Mouse (Mus musculus) kidney, postnatal 0 days (tissue): ENCODE data around the gene Rnf144a. TPM values are rescaled to one million over a fixed set of nuclear protein-coding genes. Genes with fewer than 3 reads are reported as not detected.

Experiments used
- ATAC-seq: fragments of 200-750 bp; cut with Nextera tagmentation; replicated peaks from 2 replicates; pipeline ENCODE4 v1.8.0; 2017; ENCODE audit warnings: low read depth, moderate number of reproducible peaks, moderate TSS enrichment, moderate library complexity; ENCODE audit not compliant: low FRiP score
- DNase-seq: peaks from one replicate; pipeline ENCODE4 v3.0.0-alpha.2; 2016; ENCODE audit warnings: low spot score
- H3K27ac ChIP-seq: fragments of 300-500 bp; sonication (generic); 2 replicates; pipeline ENCODE4 v1.5.1; 2014; ENCODE audit warnings: mild to moderate bottlenecking
- H3K27me3 ChIP-seq: fragments of 300-500 bp; sonication (generic); 2 replicates; pipeline ENCODE4 v1.6.1; 2014; ENCODE audit warnings: low read length, mixed read lengths; ENCODE audit not compliant: insufficient read depth
- H3K36me3 ChIP-seq: fragments of 300-500 bp; sonication (generic); 2 replicates; pipeline ENCODE4 v1.6.1; 2014; ENCODE audit warnings: low read length, mixed read lengths; ENCODE audit not compliant: insufficient read depth
- H3K4me1 ChIP-seq: fragments of 300-500 bp; sonication (generic); replicated peaks from 2 replicates; pipeline ENCODE4 v1.6.1; 2014; ENCODE audit warnings: antibody characterized with exemption, low read length, mixed read lengths; ENCODE audit not compliant: insufficient read depth
- H3K4me2 ChIP-seq: fragments of 300-500 bp; sonication (generic); 2 replicates; pipeline ENCODE4 v1.6.1; 2014; ENCODE audit warnings: mild to moderate bottlenecking, low read length, moderate library complexity, mixed read lengths
- H3K4me3 ChIP-seq: fragments of 300-500 bp; sonication (generic); replicated peaks from 2 replicates; pipeline ENCODE4 v1.5.1; 2014; ENCODE audit warnings: low read depth, low read length
- H3K9ac ChIP-seq: fragments of 300-500 bp; sonication (generic); 2 replicates; pipeline ENCODE4 v1.6.1; 2014; ENCODE audit warnings: low read depth, low read length
- H3K9me3 ChIP-seq: fragments of 300-500 bp; sonication (generic); replicated peaks from 2 replicates; pipeline ENCODE4 v1.6.1; 2016; ENCODE audit warnings: low read length, inconsistent platforms, mixed read lengths
- CTCF ChIP-seq: IDR thresholded peaks from 2 replicates; pipeline ENCODE4 v1.5.1; 2016; ENCODE audit warnings: antibody characterized with exemption, low read depth, mild to moderate bottlenecking, moderate library complexity
- WGBS: fragments of 180-500 bp; shearing (Covaris S2); extraction: QIAGEN DNeasy Blood & Tissue Kit; methylation state at CpG from one replicate; pipeline ENCODE4 v1.1.7; 2014; 5-methylcytosine and 5-hydroxymethylcytosine counted together
- polyA plus RNA-seq: library from polyadenylated mRNA; unstranded; fragments of >200 nt; fragmentation: Nextera tagmentation; extraction: Ambion mirVana; gene quantifications from 2 replicates; pipeline ENCODE4 v1.2.1, GENCODE M21; 2015

Rnf144a gene
- polyA plus RNA-seq, 1 experiment from 2014 or later = 19.2 TPM

DNA sequence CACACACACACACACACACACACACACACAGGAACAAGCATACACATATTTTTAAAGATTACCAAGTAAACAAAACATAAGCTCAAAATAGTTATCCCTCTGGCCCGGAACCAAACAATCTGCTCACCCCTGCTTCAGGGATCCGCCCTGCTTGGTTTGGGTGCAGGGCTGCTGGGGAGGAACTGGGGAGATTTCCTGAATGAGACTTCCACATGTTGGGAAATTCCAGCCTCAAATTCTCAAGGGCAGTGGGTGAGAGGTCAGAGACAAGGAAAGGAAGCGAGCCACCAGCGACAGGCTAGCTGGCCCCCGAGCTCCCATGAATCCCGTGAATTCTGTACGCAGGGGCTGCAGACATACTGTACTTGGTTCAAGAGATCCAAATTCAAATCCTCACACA is 58.9 kb downstream of the Rnf144a start:
- Histone ChIP-seq H3K4me1 (peaks cover 4% of the 10 kb centered on the region; the same call in 1 of the 2 replicates), H3K4me3 (no peak overlapping the region), H3K9me3 (no peaks in the 10 kb centered on the region), H3K4me2 (no peak overlapping the region), H3K9ac (no peak overlapping the region), H3K27ac (0 out of 2 replicates have a peak overlapping the region, but pooled peaks have one; percentile 54), H3K27me3 (no peaks in the 10 kb centered on the region), H3K36me3 (no peaks in the 10 kb centered on the region)
- 54% methylated on average over 7 of the region's 7 CpGs for WGBS
- DNase-seq (peak; percentile 70), ATAC-seq (no peak)
- TF ChIP-seq CTCF = no peak

- no peak overlapping the region for H3K4me2 ChIP-seq
- no peak overlapping the region for H3K27ac ChIP-seq
- DNase-seq (no peak), ATAC-seq (no peak)
- no peak for TF ChIP-seq CTCF
- no peak overlapping the region for H3K9ac ChIP-seq
- H3K4me1 ChIP-seq = 0 out of 2 replicates have a peak, but pooled peaks cover 3% of the 10 kb centered on the region
- no peaks in the 10 kb centered on the region for H3K36me3 ChIP-seq
- H3K4me3 ChIP-seq = no peak overlapping the region
- no peaks in the 10 kb centered on the region for H3K27me3 ChIP-seq
- WGBS = 79% methylated on average over 3 of the region's 3 CpGs
- H3K9me3 ChIP-seq = no peaks in the 10 kb centered on the region
Observed at GRCm38 (mm10) chr12:26351321-26351720, 63.7 kb downstream of the Rnf144a start.

DNA sequence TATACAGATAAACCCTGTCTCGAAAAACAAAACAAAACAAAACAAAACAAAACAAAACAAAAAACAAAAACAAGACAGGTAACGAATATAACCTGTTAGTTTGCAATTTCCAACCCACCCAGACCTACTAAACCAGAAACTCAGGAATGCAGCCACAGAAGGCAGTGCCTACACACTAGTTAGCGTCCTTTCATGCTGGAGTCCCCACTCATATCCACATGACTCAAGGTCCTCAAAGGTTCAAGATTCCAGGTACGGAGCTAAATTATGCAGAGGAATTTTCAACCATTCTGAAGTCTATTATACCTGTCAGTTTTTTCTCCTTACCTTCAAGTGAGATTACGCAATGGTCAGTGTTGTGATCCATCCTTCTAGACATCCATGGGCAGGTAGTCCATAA is 70.6 kb downstream of the Rnf144a start:
- no peak for TF ChIP-seq CTCF
- no peak overlapping the region for H3K27ac ChIP-seq
- H3K4me2 ChIP-seq = no peak overlapping the region
- no peak for ATAC-seq
- DNase-seq = no peak
- H3K9ac ChIP-seq = no peak overlapping the region
- no peaks in the 10 kb centered on the region for H3K36me3 ChIP-seq
- H3K27me3 ChIP-seq = no peaks in the 10 kb centered on the region
- no peaks in the 10 kb centered on the region for H3K4me1 ChIP-seq
- H3K9me3 ChIP-seq = no peaks in the 10 kb centered on the region
- no peak overlapping the region for H3K4me3 ChIP-seq
- 93% methylated on average over 5 of the region's 5 CpGs for WGBS

DNA sequence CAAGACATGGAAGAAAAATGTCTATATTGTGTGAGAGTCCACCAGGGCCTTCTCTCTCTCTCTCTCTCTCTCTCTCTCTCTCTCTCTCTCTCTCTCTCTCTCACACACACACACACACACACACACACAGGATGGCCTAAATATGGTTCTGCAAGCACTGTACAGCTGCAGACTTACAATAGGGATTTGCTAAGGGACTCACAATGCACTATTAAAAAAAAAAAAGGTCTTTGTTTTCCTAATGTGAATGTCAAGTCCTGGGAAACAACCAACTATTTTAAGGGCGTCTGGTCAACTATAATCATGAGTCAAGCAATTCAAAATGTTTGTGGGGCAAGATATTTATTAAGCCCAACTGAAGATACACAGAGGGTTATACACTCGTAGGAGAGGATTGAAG is 71.9 kb downstream of the Rnf144a start:
- H3K27ac ChIP-seq = 0 out of 2 replicates have a peak overlapping the region, but pooled peaks have one; percentile 61
- no peak for TF ChIP-seq CTCF
- DNase-seq (no peak), ATAC-seq (no peak)
- H3K27me3 ChIP-seq = no peaks in the 10 kb centered on the region
- WGBS = 66% methylated on average over 2 of the region's 2 CpGs
- no peaks in the 10 kb centered on the region for H3K36me3 ChIP-seq
- no peaks in the 10 kb centered on the region for H3K4me1 ChIP-seq
- H3K4me2 ChIP-seq = no peak overlapping the region
- no peak overlapping the region for H3K4me3 ChIP-seq
- H3K9me3 ChIP-seq = no peaks in the 10 kb centered on the region
- no peak overlapping the region for H3K9ac ChIP-seq

DNA sequence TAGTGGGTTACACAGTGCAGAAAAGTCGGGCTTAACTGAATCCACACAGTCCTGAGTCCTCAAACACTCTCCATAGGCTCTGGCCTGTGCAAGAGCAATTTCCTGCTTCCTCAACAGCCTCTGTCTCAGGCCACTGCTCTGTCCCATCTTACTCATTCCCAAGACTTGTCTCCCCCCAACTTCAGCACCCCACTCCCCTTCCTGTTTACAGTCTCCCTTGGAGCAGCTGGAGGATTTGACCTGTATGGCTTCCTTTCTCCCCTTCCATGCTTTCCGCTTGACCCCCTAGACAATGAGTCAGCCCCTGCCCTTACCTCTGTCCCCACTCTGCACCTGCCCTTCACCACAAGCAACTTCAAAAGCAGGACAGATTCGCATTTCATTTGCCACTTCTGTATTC is 72.4 kb downstream of the Rnf144a start:
- 68% methylated on average over 3 of the region's 3 CpGs for WGBS
- no peak for TF ChIP-seq CTCF
- Histone ChIP-seq H3K36me3 (0 out of 2 replicates have a peak, but pooled peaks cover 2% of the 10 kb centered on the region), H3K4me2 (no peak overlapping the region), H3K27ac (0 out of 2 replicates have a peak overlapping the region, but pooled peaks have one; percentile 8), H3K4me3 (no peak overlapping the region), H3K9me3 (no peaks in the 10 kb centered on the region), H3K4me1 (no peaks in the 10 kb centered on the region), H3K9ac (no peak overlapping the region), H3K27me3 (no peaks in the 10 kb centered on the region)
- ATAC-seq = peak; percentile 25; the same call in 1 of the 2 replicates
- peak; percentile 44 for DNase-seq

GRCm38 (mm10) chr12:26342086-26342485 is 73.0 kb downstream of the Rnf144a start:
- Histone ChIP-seq H3K27me3 (no peaks in the 10 kb centered on the region), H3K9ac (no peak overlapping the region), H3K4me3 (no peak overlapping the region), H3K36me3 (0 out of 2 replicates have a peak, but pooled peaks cover 3% of the 10 kb centered on the region), H3K4me2 (no peak overlapping the region), H3K9me3 (no peaks in the 10 kb centered on the region), H3K27ac (0 out of 2 replicates have a peak overlapping the region, but pooled peaks have one; percentile 8), H3K4me1 (no peaks in the 10 kb centered on the region)
- ATAC-seq (no peak), DNase-seq (no peak)
- no peak for TF ChIP-seq CTCF
- 66% methylated on average over 4 of the region's 4 CpGs for WGBS

- 82% methylated on average over 4 of the region's 4 CpGs for WGBS
- ATAC-seq = no peak
Observed at GRCm38 (mm10) chr12:26340621-26341020, 74.4 kb downstream of the Rnf144a start.

More at GRCm38 (mm10) chr12:26340621-26341020, 74.4 kb downstream of the Rnf144a start:
- H3K4me1 ChIP-seq = no peaks in the 10 kb centered on the region
- DNase-seq = no peak
- H3K4me3 ChIP-seq = no peak overlapping the region
- no peak for TF ChIP-seq CTCF
- H3K36me3 ChIP-seq = 0 out of 2 replicates have a peak, but pooled peaks cover 3% of the 10 kb centered on the region
- H3K27me3 ChIP-seq = no peaks in the 10 kb centered on the region
- no peaks in the 10 kb centered on the region for H3K9me3 ChIP-seq
- H3K27ac ChIP-seq = no peak overlapping the region
- no peak overlapping the region for H3K9ac ChIP-seq
- no peak overlapping the region for H3K4me2 ChIP-seq
